Mouse (Mus musculus) layer of hippocampus, adult 11-12 months (tissue): ENCODE results near the gene Bmp2k.

Experiments used
- DNase-seq: peaks from one replicate; pipeline ENCODE4 v3.0.0; 2022; ENCODE audit warnings: low spot score

The Bmp2k gene

GRCm38 (mm10) chr5:96997310-96997801 lies at the start of gene Bmp2k:
Bmp2k (plus strand) TSS chr5:96997689.
- peak; percentile 91 for DNase-seq

GRCm38 (mm10) chr5:96948856-96949527 lies 48.5 kb upstream of the Bmp2k start:
- DNase-seq, result no peak

GRCm38 (mm10) chr5:96949839-96950666 lies 47.4 kb upstream of the Bmp2k start:
- no peak for DNase-seq

- DNase-seq, result no peak
These were observed 46.6 kb upstream of the Bmp2k start for GRCm38 (mm10) chr5:96950667-96951492.

GRCm38 (mm10) chr5:96951493-96952105 lies 45.9 kb upstream of the Bmp2k start:
- DNase-seq, result no peak

GRCm38 (mm10) chr5:96954040-96954439 lies 43.4 kb upstream of the Bmp2k start:
- DNase-seq, result no peak

GRCm38 (mm10) chr5:96954466-96955027 lies 42.9 kb upstream of the Bmp2k start:
- no peak for DNase-seq

GRCm38 (mm10) chr5:96956926-96957325 lies 40.6 kb upstream of the Bmp2k start:
- no peak for DNase-seq

- DNase-seq, result no peak
These were observed 36.4 kb upstream of the Bmp2k start for GRCm38 (mm10) chr5:96961122-96961521.

GRCm38 (mm10) chr5:96961852-96962251 lies 35.6 kb upstream of the Bmp2k start:
- DNase-seq, result no peak

- DNase-seq, result peak; percentile 61
These were observed 35.1 kb upstream of the Bmp2k start for GRCm38 (mm10) chr5:96962252-96962933.

GRCm38 (mm10) chr5:96962934-96963301 lies 34.6 kb upstream of the Bmp2k start:
- no peak for DNase-seq

GRCm38 (mm10) chr5:96964062-96965028 lies 33.1 kb upstream of the Bmp2k start:
- DNase-seq, result no peak

- no peak for DNase-seq
These were observed 32.5 kb upstream of the Bmp2k start for GRCm38 (mm10) chr5:96965029-96965403.

- no peak for DNase-seq
These were observed 32.0 kb upstream of the Bmp2k start for GRCm38 (mm10) chr5:96965503-96965902.

GRCm38 (mm10) chr5:96968628-96969027 lies 28.9 kb upstream of the Bmp2k start:
- no peak for DNase-seq

- no peak for DNase-seq
These were observed 28.5 kb upstream of the Bmp2k start for GRCm38 (mm10) chr5:96969032-96969431.

- no peak for DNase-seq
These were observed 27.6 kb upstream of the Bmp2k start for GRCm38 (mm10) chr5:96969705-96970471.

- DNase-seq, result no peak
These were observed 27.0 kb upstream of the Bmp2k start for GRCm38 (mm10) chr5:96970472-96970848.
